Mouse (Mus musculus) kidney, postnatal 0 days (tissue): ENCODE data around the gene Ttc7b. TPM values are rescaled to one million over a fixed set of nuclear protein-coding genes. Genes with fewer than 3 reads are reported as not detected.

Source experiments
- ATAC-seq: fragments of 200-750 bp; cut with Nextera tagmentation; replicated peaks from 2 replicates; pipeline ENCODE4 v1.8.0; 2017; ENCODE audit warnings: low read depth, moderate number of reproducible peaks, moderate TSS enrichment, moderate library complexity; ENCODE audit not compliant: low FRiP score
- DNase-seq: peaks from one replicate; pipeline ENCODE4 v3.0.0-alpha.2; 2016; ENCODE audit warnings: low spot score
- H3K27ac ChIP-seq: fragments of 300-500 bp; sonication (generic); 2 replicates; pipeline ENCODE4 v1.5.1; 2014; ENCODE audit warnings: mild to moderate bottlenecking
- H3K27me3 ChIP-seq: fragments of 300-500 bp; sonication (generic); 2 replicates; pipeline ENCODE4 v1.6.1; 2014; ENCODE audit warnings: low read length, mixed read lengths; ENCODE audit not compliant: insufficient read depth
- H3K36me3 ChIP-seq: fragments of 300-500 bp; sonication (generic); 2 replicates; pipeline ENCODE4 v1.6.1; 2014; ENCODE audit warnings: low read length, mixed read lengths; ENCODE audit not compliant: insufficient read depth
- H3K4me1 ChIP-seq: fragments of 300-500 bp; sonication (generic); replicated peaks from 2 replicates; pipeline ENCODE4 v1.6.1; 2014; ENCODE audit warnings: antibody characterized with exemption, low read length, mixed read lengths; ENCODE audit not compliant: insufficient read depth
- H3K4me2 ChIP-seq: fragments of 300-500 bp; sonication (generic); 2 replicates; pipeline ENCODE4 v1.6.1; 2014; ENCODE audit warnings: mild to moderate bottlenecking, low read length, moderate library complexity, mixed read lengths
- H3K4me3 ChIP-seq: fragments of 300-500 bp; sonication (generic); replicated peaks from 2 replicates; pipeline ENCODE4 v1.5.1; 2014; ENCODE audit warnings: low read depth, low read length
- H3K9ac ChIP-seq: fragments of 300-500 bp; sonication (generic); 2 replicates; pipeline ENCODE4 v1.6.1; 2014; ENCODE audit warnings: low read depth, low read length
- H3K9me3 ChIP-seq: fragments of 300-500 bp; sonication (generic); replicated peaks from 2 replicates; pipeline ENCODE4 v1.6.1; 2016; ENCODE audit warnings: low read length, inconsistent platforms, mixed read lengths
- CTCF ChIP-seq: IDR thresholded peaks from 2 replicates; pipeline ENCODE4 v1.5.1; 2016; ENCODE audit warnings: antibody characterized with exemption, low read depth, mild to moderate bottlenecking, moderate library complexity
- WGBS: fragments of 180-500 bp; shearing (Covaris S2); extraction: QIAGEN DNeasy Blood & Tissue Kit; methylation state at CpG from one replicate; pipeline ENCODE4 v1.1.7; 2014; 5-methylcytosine and 5-hydroxymethylcytosine counted together
- polyA plus RNA-seq: library from polyadenylated mRNA; unstranded; fragments of >200 nt; fragmentation: Nextera tagmentation; extraction: Ambion mirVana; gene quantifications from 2 replicates; pipeline ENCODE4 v1.2.1, GENCODE M21; 2015

The Ttc7b gene
- polyA plus RNA-seq, 1 experiment from 2014 or later, result 6.1 TPM

- ATAC-seq, result no peak
- Histone ChIP-seq H3K9me3 (no peaks in the 10 kb centered on the region), H3K4me2 (no peak overlapping the region), H3K9ac (no peak overlapping the region), H3K27me3 (no peaks in the 10 kb centered on the region), H3K27ac (0 out of 2 replicates have a peak overlapping the region, but pooled peaks have one; percentile 73), H3K36me3 (no peaks in the 10 kb centered on the region), H3K4me1 (peaks cover 12% of the 10 kb centered on the region), H3K4me3 (no peak overlapping the region)
- TF ChIP-seq CTCF, result no peak
- DNase-seq, result no peak
- WGBS, result 26% methylated on average over 3 of the region's 3 CpGs
Measured at GRCm38 (mm10) chr12:100528246-100528645, 7.6 kb upstream of the Ttc7b start.

GRCm38 (mm10) chr12:100527753-100528152 lies 7.1 kb upstream of the Ttc7b start:
- WGBS, result 3% methylated on average over 9 of the region's 9 CpGs

GRCm38 (mm10) chr12:100527241-100527640 lies 6.6 kb upstream of the Ttc7b start:
- no peaks in the 10 kb centered on the region for H3K36me3 ChIP-seq
- H3K27me3 ChIP-seq, result no peaks in the 10 kb centered on the region
- H3K9ac ChIP-seq, result no peak overlapping the region
- H3K4me1 ChIP-seq, result peaks cover 12% of the 10 kb centered on the region
- DNase-seq (no peak), ATAC-seq (peak; percentile 44; the same call in 1 of the 2 replicates)
- no peaks in the 10 kb centered on the region for H3K9me3 ChIP-seq
- 51% methylated on average over 9 of the region's 9 CpGs for WGBS
- H3K27ac ChIP-seq, result no peak overlapping the region
- peak overlapping the region; percentile 40 for H3K4me2 ChIP-seq
- TF ChIP-seq CTCF, result no peak
- H3K4me3 ChIP-seq, result no peak overlapping the region

More at GRCm38 (mm10) chr12:100527753-100528152, 7.1 kb upstream of the Ttc7b start:
- no peak overlapping the region for H3K9ac ChIP-seq
- peaks cover 12% of the 10 kb centered on the region for H3K4me1 ChIP-seq
- H3K27ac ChIP-seq, result no peak overlapping the region
- no peaks in the 10 kb centered on the region for H3K9me3 ChIP-seq
- H3K36me3 ChIP-seq, result no peaks in the 10 kb centered on the region
- H3K27me3 ChIP-seq, result no peaks in the 10 kb centered on the region
- H3K4me3 ChIP-seq, result no peak overlapping the region
- ATAC-seq, result peak; percentile 96
- TF ChIP-seq CTCF, result no peak
- DNase-seq, result peak; percentile 95
- H3K4me2 ChIP-seq, result peak overlapping the region; percentile 40

- TF ChIP-seq CTCF, result no peak
Measured at GRCm38 (mm10) chr12:100525939-100526338, 5.3 kb upstream of the Ttc7b start.

GRCm38 (mm10) chr12:100520077-100520793 lies 391 bp downstream of the Ttc7b start:
- TF ChIP-seq CTCF, result no peak
- 0% methylated on average over 48 of the region's 76 CpGs for WGBS
- H3K4me3 ChIP-seq, result peak overlapping the region; percentile 84
- no peaks in the 10 kb centered on the region for H3K36me3 ChIP-seq
- peak overlapping the region; percentile 74 for H3K4me2 ChIP-seq
- peaks cover 15% of the 10 kb centered on the region; the same call in 1 of the 2 replicates for H3K4me1 ChIP-seq
- peak overlapping the region; percentile 98 for H3K9ac ChIP-seq
- no peaks in the 10 kb centered on the region for H3K27me3 ChIP-seq
- ATAC-seq, result peak; percentile 67
- H3K9me3 ChIP-seq, result no peaks in the 10 kb centered on the region
- peak; percentile 49 for DNase-seq
- H3K27ac ChIP-seq, result peak overlapping the region; percentile 70; the same call in 1 of the 2 replicates

More at GRCm38 (mm10) chr12:100525939-100526338, 5.3 kb upstream of the Ttc7b start:
- Histone ChIP-seq H3K9ac (no peak overlapping the region), H3K4me2 (no peak overlapping the region), H3K4me3 (no peak overlapping the region), H3K9me3 (no peaks in the 10 kb centered on the region), H3K4me1 (peaks cover 15% of the 10 kb centered on the region), H3K27ac (no peak overlapping the region), H3K27me3 (no peaks in the 10 kb centered on the region), H3K36me3 (no peaks in the 10 kb centered on the region)
- ATAC-seq, result no peak
- DNase-seq, result no peak
- WGBS, result 39% methylated on average over 1 of the region's 1 CpGs

- DNase-seq, result no peak
- WGBS, result 34% methylated on average over 7 of the region's 7 CpGs
Measured at GRCm38 (mm10) chr12:100519684-100520076, 946 bp downstream of the Ttc7b start.

More at GRCm38 (mm10) chr12:100519684-100520076, 946 bp downstream of the Ttc7b start:
- Histone ChIP-seq H3K9ac (peak overlapping the region; percentile 98), H3K9me3 (no peaks in the 10 kb centered on the region), H3K27ac (peak overlapping the region; percentile 70; the same call in 1 of the 2 replicates), H3K4me1 (peaks cover 15% of the 10 kb centered on the region; the same call in 1 of the 2 replicates), H3K4me2 (peak overlapping the region; percentile 74), H3K4me3 (peak overlapping the region; percentile 84), H3K27me3 (no peaks in the 10 kb centered on the region), H3K36me3 (no peaks in the 10 kb centered on the region)
- ATAC-seq, result no peak
- TF ChIP-seq CTCF, result no peak
